Mouse (Mus musculus) right cerebral cortex, adult 18-20 months (tissue): Measurements from ENCODE around the gene Extl1.
A peak's percentile ranks its signal among the peaks of the same experiment; 100 is the strongest.
"Not testable (repeated sequence)": the region's sequence is repeated elsewhere in the genome, so short reads cannot be mapped to it uniquely, and the experiment has no call there.

Experiments used
- DNase-seq: peaks from one replicate; pipeline ENCODE4 v3.0.0; 2022; ENCODE audit warnings: mixed read lengths

Gene Extl1

DNA sequence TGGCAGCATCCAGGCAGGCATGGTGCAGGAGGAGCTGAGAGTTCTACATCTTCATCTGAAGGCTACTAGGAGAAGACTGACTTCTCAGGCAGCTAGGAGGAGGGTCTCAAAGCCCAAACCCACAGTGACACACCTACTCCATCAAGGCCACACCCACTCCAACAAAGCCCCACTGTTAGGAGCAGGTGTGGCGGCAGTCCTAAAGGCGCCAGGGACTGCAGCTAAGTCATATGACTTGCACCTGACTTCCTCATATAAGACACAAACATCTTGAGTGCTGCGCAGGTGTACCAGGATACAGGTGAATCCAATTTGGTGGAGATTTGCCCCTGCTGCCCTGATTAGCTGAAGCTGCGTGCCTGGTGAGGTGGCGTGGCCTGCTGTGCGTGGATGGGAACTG lies at the start of gene Extl1:
TSS of gene Extl1 (minus strand) at position 101 of the 400 bp plus-strand sequence.
- not testable (repeated sequence) for DNase-seq

- no peak for DNase-seq
These were observed 49.2 kb upstream of the Extl1 start for GRCm38 (mm10) chr4:134432686-134433360.

DNA sequence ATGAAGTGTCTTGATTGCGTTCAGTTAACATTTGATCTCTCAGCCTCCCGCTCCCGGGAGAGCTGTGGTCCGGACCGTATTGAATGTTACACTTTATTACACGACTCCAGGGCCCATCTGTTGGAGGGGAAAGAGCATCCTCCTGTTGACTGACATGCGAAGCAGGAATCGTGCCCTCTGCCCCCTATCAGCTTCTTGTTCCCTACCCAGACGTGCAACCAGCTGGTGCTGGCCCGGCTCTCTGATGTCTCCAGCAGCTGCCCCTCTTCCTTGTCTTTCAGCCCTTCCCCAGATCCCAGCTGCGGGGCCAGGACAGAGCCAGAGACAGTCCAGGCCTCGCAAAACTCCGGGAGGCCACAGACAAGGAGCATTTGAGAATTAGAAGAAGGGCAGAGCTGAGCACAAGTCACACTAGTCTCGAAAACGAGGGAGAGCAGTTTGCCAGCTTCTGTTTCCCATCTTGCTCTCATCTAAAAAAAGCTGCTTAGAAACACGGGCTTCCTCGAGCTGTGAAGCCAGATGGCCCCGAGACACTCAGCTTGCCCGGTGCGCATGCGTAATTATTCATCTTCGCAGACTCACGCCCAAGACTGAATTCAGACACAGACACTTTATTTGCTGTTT lies 46.8 kb upstream of the Extl1 start:
- DNase-seq = peak; percentile 96

DNA sequence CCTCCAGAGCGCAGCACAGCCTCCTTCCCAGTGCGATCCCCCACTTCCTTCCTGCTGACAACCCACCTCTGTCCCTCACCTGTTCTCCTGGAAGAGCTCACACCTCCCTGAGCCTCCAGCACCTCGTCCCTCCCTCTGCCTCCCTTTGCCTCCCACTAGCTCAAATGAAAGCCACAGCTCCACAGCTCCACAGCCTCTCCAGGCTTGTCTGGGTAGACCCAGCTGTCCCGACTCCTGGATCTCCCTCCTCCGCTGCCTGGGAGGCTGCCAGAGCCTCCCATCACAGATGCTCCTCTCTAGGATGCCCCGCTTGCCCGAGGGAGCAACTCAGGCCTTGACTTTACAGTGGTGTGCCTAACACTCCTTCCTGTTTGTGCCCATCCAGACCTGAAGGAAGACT lies 41.4 kb upstream of the Extl1 start:
- DNase-seq = peak; percentile 79

- no peak for DNase-seq
These were observed 40.3 kb upstream of the Extl1 start for GRCm38 (mm10) chr4:134423949-134424348.

GRCm38 (mm10) chr4:134421971-134422370 lies 38.3 kb upstream of the Extl1 start:
- DNase-seq = no peak

- DNase-seq = no peak
These were observed 33.5 kb upstream of the Extl1 start for GRCm38 (mm10) chr4:134417111-134417510.

DNA sequence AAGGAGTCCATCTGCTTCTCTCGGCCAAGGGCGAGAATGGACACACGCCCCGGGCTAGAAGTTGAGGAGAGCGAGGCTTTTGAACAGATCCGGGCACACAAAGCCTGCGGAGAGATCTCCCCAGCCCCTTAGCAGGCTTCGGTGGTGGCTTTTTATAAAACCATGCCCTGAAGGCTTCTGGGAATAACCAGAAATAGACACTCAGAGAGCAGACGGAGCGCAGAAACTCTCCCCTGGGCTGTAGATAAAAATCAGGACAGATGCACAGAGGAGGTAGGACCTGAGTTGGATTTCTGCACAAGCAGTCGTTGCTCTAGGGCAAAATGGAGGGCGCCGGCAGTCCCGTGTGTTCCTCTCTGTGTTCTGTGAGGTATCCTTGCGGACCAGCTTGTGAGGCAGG lies 33.0 kb upstream of the Extl1 start:
- peak; percentile 68 for DNase-seq

DNA sequence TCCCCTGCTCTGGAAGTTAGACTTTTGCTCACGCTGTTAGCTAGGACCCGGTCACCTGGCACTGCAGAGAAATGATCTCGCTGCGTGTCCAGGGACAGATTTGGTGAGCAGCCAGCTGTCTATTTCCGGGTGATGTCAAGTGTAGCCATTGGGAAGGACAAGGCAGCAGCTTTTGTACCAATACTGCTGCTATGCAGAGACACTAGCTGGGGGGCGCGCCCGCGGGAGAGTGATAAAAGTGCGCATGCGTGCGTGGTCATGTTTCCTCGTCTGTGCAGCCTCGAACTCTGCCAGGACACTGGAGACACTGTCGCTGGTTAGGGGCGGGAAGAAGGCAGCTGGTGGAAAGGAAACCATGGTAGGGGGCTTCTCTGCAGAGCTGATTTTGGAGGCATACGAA lies 32.5 kb upstream of the Extl1 start:
- peak; percentile 75 for DNase-seq

- DNase-seq = no peak
These were observed 25.6 kb upstream of the Extl1 start for GRCm38 (mm10) chr4:134409286-134409685.

- DNase-seq = no peak
These were observed 20.1 kb upstream of the Extl1 start for GRCm38 (mm10) chr4:134403721-134404120.

- peak; percentile 22 for DNase-seq
These were observed 19.1 kb upstream of the Extl1 start for GRCm38 (mm10) chr4:134402571-134403262.

DNA sequence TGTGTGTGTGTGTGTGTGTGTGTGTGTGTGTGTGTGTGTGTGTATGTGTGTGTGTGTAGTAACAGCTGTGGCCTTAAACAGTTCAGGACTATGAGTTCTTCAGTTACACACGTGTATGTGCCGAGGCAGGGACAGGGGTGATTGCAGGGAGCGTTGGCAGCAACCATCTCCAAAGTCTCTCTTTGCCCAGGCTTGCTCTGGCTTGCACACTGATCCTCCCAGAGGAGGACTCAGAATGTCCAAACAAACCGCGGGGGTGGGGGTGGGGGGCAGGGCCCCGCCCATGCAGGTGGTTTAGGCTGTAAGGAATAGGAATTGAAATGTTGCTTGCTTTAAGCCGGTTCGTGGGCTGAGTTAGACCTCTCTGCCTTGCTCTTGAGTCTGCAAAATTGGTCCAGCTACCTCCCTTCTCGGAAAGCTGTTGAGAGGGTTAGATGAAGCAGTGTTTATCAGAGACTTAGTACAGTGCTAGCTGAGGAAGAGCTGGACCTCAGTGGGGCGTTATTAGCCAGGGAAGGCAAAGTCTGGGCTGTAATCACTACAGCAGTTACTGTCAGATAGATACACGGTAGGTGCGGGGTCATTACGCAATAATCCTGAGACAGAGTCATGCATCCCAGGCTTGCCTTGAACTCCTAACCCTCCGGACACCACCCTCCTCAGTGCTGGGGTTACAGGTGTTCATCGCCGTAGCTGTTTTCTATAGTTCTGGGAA lies 18.4 kb upstream of the Extl1 start:
- DNase-seq = peak; percentile 32

DNA sequence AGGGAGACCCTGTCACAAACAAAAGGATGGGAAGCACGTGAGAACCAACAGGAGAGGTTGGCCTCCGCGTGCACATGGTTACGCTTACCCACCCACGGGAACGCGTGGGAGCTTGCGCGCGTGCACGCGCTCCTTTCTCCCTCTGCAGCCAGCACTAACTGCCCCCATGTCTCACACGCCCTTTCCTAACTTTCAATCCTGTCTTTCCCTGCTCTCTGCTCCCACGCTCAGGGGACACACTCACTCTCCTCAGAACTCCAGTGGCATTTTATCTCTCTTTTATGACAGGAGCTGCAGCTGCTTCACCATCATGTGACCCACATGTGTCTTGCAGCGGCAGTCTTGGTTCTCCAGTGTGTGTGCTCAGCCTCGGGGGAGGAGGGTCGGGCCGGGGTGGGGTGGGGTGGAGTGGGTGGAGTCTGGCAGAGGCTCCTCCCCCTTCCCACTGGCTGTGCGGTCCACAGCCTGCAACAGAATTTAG lies 17.6 kb upstream of the Extl1 start:
- peak; percentile 87 for DNase-seq

DNA sequence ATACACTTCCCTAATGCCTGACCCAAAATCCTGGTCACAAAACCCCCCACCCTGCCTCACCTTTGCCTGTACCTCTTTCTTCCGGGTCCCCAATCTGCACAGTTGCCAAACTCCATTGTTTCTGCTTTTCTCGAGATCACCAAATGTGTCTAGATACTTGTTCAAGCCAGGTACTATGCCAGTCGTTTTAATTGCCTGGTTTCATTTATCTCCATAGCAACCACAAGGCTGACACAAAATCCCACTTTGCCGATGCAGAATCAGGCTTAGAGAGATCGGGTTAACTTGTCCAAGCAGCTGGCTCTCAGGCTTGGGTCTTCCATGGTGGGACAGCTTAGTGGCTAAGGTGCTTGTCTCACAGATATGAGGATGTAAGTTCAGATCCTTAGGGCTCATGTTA lies 16.6 kb upstream of the Extl1 start:
- DNase-seq = peak; percentile 32

DNA sequence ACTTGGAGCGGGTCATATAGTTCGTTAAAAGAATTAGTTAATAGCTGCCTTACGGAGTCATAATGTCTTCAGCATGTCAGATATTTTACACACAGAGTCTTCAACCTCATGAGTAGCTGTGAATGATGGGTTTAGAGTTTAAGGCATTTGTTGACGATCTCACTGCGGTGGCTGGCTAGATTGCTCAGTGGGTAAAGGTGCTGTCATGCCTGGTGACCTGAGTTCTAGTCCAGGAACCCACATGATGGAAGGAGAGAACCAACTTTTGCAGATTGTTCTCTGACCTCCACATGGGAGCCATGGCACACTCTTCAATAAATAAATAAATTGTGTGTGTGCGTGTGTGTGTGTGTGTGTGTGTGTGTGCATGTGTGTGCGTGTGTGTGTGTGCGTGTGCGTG lies 14.1 kb upstream of the Extl1 start:
- DNase-seq = no peak

DNA sequence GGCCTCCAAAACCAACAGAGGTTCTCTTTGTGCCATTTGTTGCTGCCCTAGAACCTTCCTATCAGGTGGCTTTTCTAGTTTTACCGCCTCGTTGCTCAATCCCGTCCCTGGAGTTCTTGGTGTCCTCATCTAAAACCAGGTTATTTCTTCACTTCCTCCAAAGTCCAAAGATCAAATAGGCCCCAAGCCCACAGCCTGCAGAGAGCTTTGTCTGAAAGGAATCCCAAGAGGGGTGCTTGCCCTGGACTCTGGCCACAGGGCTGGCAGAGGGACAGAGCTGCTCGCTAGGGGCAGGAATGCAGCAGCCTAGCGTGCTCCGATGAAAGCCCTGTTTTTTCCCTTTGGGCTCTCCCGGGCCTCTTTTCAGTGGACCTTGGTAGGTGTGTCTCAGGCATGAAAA lies 13.5 kb upstream of the Extl1 start:
- peak; percentile 39 for DNase-seq

DNA sequence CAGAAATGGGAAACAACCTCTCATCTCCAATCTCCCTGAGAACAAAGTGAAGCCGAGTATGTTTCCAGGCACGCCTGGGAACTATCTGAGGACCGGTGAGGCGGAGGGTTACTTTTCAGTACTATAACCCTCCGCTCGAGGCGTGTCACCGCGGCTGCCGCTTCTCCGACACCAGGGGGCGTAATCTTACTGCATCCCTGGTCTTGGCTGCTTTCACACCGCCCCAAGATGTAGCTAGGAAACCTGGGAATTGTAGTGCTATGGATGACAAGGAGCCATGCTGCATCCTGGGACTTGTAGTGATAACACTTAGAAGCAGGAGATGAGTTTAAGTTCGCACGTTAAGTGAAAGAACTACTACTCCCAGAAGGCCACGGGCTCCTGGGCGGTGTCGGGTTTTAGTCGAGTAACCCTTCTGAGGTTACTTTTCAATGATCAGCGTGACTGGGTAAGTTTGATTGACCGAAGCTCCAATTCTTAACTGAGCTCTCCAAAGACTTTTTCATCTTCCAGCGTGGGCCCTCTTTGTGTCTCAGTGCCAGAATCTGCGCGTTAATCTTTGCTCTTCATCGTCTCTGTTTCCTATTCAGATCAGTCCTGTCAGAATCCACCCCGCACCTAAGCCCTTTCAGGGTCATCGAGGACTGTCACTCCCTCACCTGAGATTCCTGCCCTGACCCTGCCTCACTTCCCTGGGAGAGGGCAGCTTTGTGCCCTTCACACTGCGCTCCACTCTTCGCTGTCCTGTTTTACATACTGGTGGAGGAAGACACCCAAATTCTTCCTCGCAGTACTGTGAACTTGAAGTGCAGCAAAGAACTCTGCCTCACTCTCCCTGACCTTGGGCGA lies 12.6 kb upstream of the Extl1 start, which contains the start of gene Pafah2:
TSS of gene Pafah2 (plus strand) at position 344 of the 849 bp plus-strand sequence.
- DNase-seq = peak; percentile 97

GRCm38 (mm10) chr4:134395142-134395541 lies 11.5 kb upstream of the Extl1 start:
- DNase-seq = no peak

DNA sequence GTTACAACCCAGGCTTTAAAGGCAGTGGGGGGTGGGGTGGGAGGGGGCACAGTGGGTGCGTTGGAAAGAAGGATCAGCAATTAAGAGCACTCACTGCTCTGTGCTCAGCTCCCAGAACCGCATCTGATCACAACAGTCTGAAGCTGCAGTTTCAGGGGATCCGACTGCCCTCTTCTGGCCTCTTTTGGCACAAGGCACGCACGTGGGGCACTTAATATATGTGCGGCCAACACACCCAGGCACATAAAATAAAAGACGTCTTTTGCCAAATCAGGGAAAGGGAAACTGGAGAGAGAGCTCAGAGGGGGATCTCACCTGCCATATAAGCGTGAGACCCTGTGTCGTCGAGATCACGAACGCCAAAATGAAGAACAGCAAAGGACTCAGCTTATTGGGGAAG lies 9.4 kb upstream of the Extl1 start:
- no peak for DNase-seq

- peak; percentile 55 for DNase-seq
These were observed 8.9 kb upstream of the Extl1 start for GRCm38 (mm10) chr4:134392595-134392994.

GRCm38 (mm10) chr4:134391636-134392035 lies 8.0 kb upstream of the Extl1 start:
- DNase-seq = no peak
